In the genomic region with DNA sequence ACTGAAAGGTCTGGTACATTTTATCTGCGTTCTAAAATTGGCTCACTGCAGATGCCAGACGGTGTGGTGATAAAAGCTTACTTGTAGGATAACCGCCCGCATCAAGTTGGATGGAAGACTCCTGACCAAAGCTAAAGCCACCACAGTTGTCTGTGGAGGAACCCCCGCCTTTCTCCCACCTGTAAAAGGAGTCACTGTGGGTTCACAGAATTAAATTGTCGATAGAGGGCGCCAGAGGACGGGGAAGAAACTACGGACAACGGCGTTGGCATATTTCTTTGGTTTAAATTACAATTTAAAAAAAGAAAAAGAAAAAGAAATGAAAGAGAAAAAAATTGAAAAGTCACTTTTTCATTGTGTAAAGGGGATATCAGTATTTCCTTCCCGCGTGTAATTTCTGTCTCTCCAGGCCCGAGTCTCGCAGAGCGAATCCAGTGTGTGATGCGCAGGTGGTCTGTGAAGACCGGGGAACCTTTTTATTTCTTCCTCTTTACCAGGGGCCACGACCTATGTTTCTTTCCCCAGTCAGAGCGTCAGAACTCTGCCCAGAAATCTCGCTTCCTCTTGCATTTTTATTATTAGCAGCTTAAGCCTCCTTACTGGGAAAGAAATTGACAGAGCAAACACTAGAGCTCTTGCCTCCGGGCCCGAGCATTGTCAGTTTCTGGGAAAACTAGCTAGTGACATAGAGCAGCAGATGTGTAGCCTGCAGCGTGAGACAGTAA, we compare ENCODE assay signal across 9 mouse cellular contexts. TPM values are rescaled to one million over a fixed set of nuclear protein-coding genes. Genes with fewer than 3 reads are reported as not detected.
DNase-seq lines count a peak whose midpoint lies in the region; ATAC-seq and TF ChIP-seq lines count a peak whose summit lies in the region.
"Had no signal": no experiment of that assay in that cellular context is flagged by ENCODE, and none has a peak within 500 bp of the region (broad histone marks: within the 10 kb centered on the region; RNA-seq: fewer than 3 reads in every experiment).

No protein-coding gene starts in this region.

- no peaks in the 10 kb centered on the region for H3K9me3 ChIP-seq in embryonic facial prominence, embryonic 15.5 days (replicated peaks)
- H3K9me3 ChIP-seq in lung, postnatal 0 days (ENCODE audit: low read length) = no peaks in the 10 kb centered on the region
- H3K9me3 ChIP-seq: heart, embryonic 15.5 days had no signal

- no peaks in the 10 kb centered on the region for H3K27me3 ChIP-seq in embryonic facial prominence, embryonic 15.5 days
- no peaks in the 10 kb centered on the region for H3K27me3 ChIP-seq in lung, postnatal 0 days (replicated peaks; ENCODE audit: insufficient read depth, low read length)
- H3K27me3 ChIP-seq: heart, embryonic 15.5 days had no signal

- DNase-seq in ovary, postnatal 10 days (ENCODE audit: low spot score) = peak; percentile 21
- no peak for DNase-seq in ovary, adult 18-20 months (ENCODE audit: low spot score)
- DNase-seq in adrenal gland, postnatal 36 days = peak; percentile 62 to 79
- peak; percentile 16 for DNase-seq in large intestine, adult 2 months (ENCODE audit: low read depth, low spot score)
- peak; percentile 64 for DNase-seq in lung, postnatal 0 days (ENCODE audit: low spot score)
- peak; percentile 55 to 79 for DNase-seq in right cerebral cortex, adult 2 months (ENCODE audit: low spot score in 2 of 2)

- no peaks in the 10 kb centered on the region for H3K36me3 ChIP-seq in embryonic facial prominence, embryonic 15.5 days
- H3K36me3 ChIP-seq in lung, postnatal 0 days (ENCODE audit: insufficient read depth, low read length) = no peaks in the 10 kb centered on the region
- H3K36me3 ChIP-seq: heart, embryonic 15.5 days had no signal

- ATAC-seq in embryonic facial prominence, embryonic 15.5 days (ENCODE audit: insufficient number of reproducible peaks, low FRiP score, low TSS enrichment, low read depth) = no peak
- ATAC-seq in lung, postnatal 0 days = no peak
- ATAC-seq in monocyte, adult 5-6 weeks (replicated peaks; ENCODE audit: insufficient number of reproducible peaks, low FRiP score, low TSS enrichment, poor library complexity, severe bottlenecking) = no peak

- H3K4me1 ChIP-seq in embryonic facial prominence, embryonic 15.5 days = peaks cover 12% of the 10 kb centered on the region; the same call in 1 of the 2 replicates
- H3K4me1 ChIP-seq in lung, postnatal 0 days (ENCODE audit: insufficient read depth, low read depth, low read length) = no peaks in the 10 kb centered on the region
- H3K4me1 ChIP-seq: heart, embryonic 15.5 days had no signal

- H3K27ac ChIP-seq in embryonic facial prominence, embryonic 15.5 days (replicated peaks) = no peak overlapping the region
- no peak overlapping the region for H3K27ac ChIP-seq in lung, postnatal 0 days (ENCODE audit: low read length)
- H3K27ac ChIP-seq: heart, embryonic 15.5 days had no signal

- H3K4me3 ChIP-seq in embryonic facial prominence, embryonic 15.5 days (replicated peaks) = no peak overlapping the region
- peak overlapping the region; percentile 2; the same call in 1 of the 2 replicates for H3K4me3 ChIP-seq in lung, postnatal 0 days (ENCODE audit: low read depth, low read length)
- H3K4me3 ChIP-seq: heart, embryonic 15.5 days had no signal

- no peak for TF ChIP-seq EP300 in lung, postnatal 0 days (IDR thresholded peaks at IDR 0.05)

- no peak overlapping the region for H3K9ac ChIP-seq in embryonic facial prominence, embryonic 15.5 days
- H3K9ac ChIP-seq in lung, postnatal 0 days (replicated peaks; ENCODE audit: low read depth) = no peak overlapping the region
- H3K9ac ChIP-seq: heart, embryonic 15.5 days had no signal

- 34% methylated on average over 24 of the region's 24 CpGs for WGBS in embryonic facial prominence, embryonic 15.5 days
- WGBS in large intestine, adult 2 months = 46% methylated on average over 24 of the region's 24 CpGs
- WGBS in lung, postnatal 0 days = 43% methylated on average over 24 of the region's 24 CpGs

- H3K4me2 ChIP-seq in embryonic facial prominence, embryonic 15.5 days (replicated peaks) = 0 out of 2 replicates have a peak overlapping the region, but pooled peaks have one; percentile 21
- no peak overlapping the region; the same call in 1 of the 2 replicates for H3K4me2 ChIP-seq in lung, postnatal 0 days (replicated peaks; ENCODE audit: low read depth, low read length)
- H3K4me2 ChIP-seq: heart, embryonic 15.5 days had no signal

- TF ChIP-seq CTCF in lung, postnatal 0 days (IDR thresholded peaks at IDR 0.05) = peak; percentile 81

RNA-seq across cellular contexts. Expression of a gene that starts 30.7 kb away (rescaled TPM):
- 100 to 1,000 TPM; 740 to 770 TPM for total RNA-seq in adrenal gland, postnatal 36 days (2021)
- polyA plus RNA-seq in embryonic facial prominence, embryonic 15.5 days (2015; fragmentation: Nextera tagmentation; extraction: Ambion mirVana) = 948 and 971 TPM in 2 replicates
- 2,456 and 2,586 TPM in 2 replicates for polyA plus RNA-seq in large intestine, adult 2 months (2012; rRNA removed)
- 771 and 839 TPM in 2 replicates for polyA plus RNA-seq in lung, postnatal 0 days (2015; fragmentation: Nextera tagmentation; extraction: Ambion mirVana)
- 2,637 to 3,542 TPM (median 3,151 TPM) in 3 replicates for total RNA-seq in monocyte, adult 5-6 weeks (2017)

RNA-seq across cellular contexts. Expression of a gene that starts 51.6 kb away (rescaled TPM):
- 100 to 1,000 TPM; 111 to 122 TPM for total RNA-seq in adrenal gland, postnatal 36 days (2021)
- 387 and 414 TPM in 2 replicates for polyA plus RNA-seq in embryonic facial prominence, embryonic 15.5 days (2015; fragmentation: Nextera tagmentation; extraction: Ambion mirVana)
- 127 and 153 TPM in 2 replicates for polyA plus RNA-seq in large intestine, adult 2 months (2012; rRNA removed)
- polyA plus RNA-seq in lung, postnatal 0 days (2015; fragmentation: Nextera tagmentation; extraction: Ambion mirVana) = 236 and 244 TPM in 2 replicates
- total RNA-seq in monocyte, adult 5-6 weeks (2017) = 102 to 107 TPM (median 105 TPM) in 3 replicates
